Mouse (Mus musculus): ENCODE data around the gene Cdc42ep4. TPM values are rescaled to one million over a fixed set of nuclear protein-coding genes. Genes with fewer than 3 reads are reported as not detected.

The Cdc42ep4 gene
- polyA plus RNA-seq, 1 experiment from 2014 or later = 59.7 TPM

DNA sequence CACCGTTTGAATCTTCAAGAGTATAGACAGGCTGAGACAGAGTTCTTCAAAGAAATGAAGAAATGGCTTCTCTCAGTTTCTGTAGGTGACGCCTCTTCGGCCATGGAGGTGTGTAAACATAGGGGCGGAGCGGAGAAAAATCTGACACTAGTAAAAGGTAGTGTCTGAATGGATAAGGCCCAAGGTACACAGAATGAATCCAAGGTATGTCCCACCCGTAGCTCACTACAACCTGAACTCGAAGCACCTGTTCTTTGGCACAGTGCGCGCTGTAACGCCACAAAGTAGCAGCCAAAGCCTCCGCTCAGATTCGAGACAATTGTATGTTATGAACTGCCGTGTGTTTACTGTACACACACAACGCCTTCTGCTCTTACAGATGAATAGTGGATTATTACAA lies 4.2 kb upstream of the Cdc42ep4 start:
- Histone ChIP-seq H3K4me2 (ENCODE audit: low read depth, low read length) (no peak overlapping the region), H3K9ac (ENCODE audit: low read length) (0 out of 2 replicates have a peak overlapping the region, but pooled peaks have one; percentile 39), H3K9me3 (replicated peaks; ENCODE audit: control insufficient read depth, low read length) (no peaks in the 10 kb centered on the region), H3K36me3 (ENCODE audit: control insufficient read depth, insufficient read depth, low read length) (no peaks in the 10 kb centered on the region), H3K4me3 (replicated peaks; ENCODE audit: low read length) (no peak overlapping the region), H3K4me1 (ENCODE audit: control insufficient read depth, insufficient read depth, low read length) (peaks cover 16% of the 10 kb centered on the region), H3K27ac (ENCODE audit: low read length) (peak overlapping the region; percentile 86), H3K27me3 (ENCODE audit: control insufficient read depth, insufficient read depth, low read length) (no peaks in the 10 kb centered on the region)
- ATAC-seq (ENCODE audit: insufficient read depth, low FRiP score) = no peak
- WGBS = 66% methylated on average over 14 of the region's 14 CpGs

DNA sequence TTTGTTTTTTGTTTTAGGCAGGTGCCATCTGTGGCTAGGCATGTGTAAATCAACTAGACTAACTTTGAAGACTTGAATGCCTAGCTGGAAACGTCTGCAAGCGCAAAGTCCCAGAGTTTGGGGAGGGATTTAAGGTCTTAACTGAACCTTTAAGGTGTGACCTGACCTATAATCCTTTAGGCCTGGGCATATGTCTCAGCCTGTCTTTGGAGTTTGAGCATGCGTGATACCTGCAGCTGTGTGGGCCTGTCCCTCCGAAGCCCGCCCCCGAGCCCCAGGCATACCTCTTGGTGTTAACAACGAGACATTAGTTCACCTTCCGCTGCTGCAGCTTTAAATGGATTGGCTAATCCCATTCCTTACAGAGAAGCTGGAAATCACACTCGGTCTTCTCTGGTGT lies 3.2 kb upstream of the Cdc42ep4 start:
- WGBS = 48% methylated on average over 9 of the region's 9 CpGs
- no peaks in the 10 kb centered on the region for H3K36me3 ChIP-seq (ENCODE audit: control insufficient read depth, insufficient read depth, low read length)
- H3K9me3 ChIP-seq (replicated peaks; ENCODE audit: control insufficient read depth, low read length) = no peaks in the 10 kb centered on the region
- peaks cover 16% of the 10 kb centered on the region for H3K4me1 ChIP-seq (ENCODE audit: control insufficient read depth, insufficient read depth, low read length)
- H3K4me3 ChIP-seq (replicated peaks; ENCODE audit: low read length) = no peak overlapping the region
- peak overlapping the region; percentile 86 for H3K27ac ChIP-seq (ENCODE audit: low read length)
- ATAC-seq (ENCODE audit: insufficient read depth, low FRiP score) = no peak
- peak overlapping the region; percentile 39; the same call in 1 of the 2 replicates for H3K9ac ChIP-seq (ENCODE audit: low read length)
- no peaks in the 10 kb centered on the region for H3K27me3 ChIP-seq (ENCODE audit: control insufficient read depth, insufficient read depth, low read length)
- H3K4me2 ChIP-seq (ENCODE audit: low read depth, low read length) = no peak overlapping the region

DNA sequence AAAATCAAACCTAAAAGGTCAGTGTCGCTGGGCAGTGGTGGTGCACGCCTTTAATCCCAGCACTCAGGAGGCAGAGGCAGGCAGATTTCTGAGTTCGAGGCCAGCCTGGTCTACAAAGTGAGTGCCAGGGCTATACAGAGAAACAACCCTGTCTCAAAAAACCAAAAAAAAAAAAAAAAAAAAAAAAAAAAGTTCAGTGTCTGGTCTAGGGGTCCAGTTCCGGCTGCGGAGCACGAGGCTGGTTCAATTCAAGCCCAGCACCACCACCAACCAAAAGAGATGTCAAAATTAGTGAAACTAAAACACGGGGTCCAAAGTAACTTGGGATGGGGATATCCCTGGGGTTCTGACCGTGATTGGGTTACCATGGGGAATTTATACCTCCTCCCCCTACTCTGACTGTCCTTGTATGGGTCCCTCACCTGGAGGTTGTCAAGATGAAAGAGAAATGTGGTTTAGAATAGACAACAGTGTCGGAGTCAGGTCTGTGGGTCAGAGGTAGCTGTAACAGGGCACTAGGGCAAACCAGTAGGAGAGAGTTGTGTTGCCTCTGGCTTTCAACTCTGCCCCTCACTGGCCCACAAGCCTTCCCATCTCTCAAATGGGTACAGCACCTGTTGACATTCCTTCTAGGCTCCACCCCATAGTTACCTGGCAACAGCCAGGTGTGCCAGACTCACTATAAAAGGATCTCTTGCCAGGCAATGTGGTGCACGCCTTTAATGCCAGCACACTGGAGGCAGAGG lies 1.2 kb upstream of the Cdc42ep4 start:
- H3K4me1 ChIP-seq (ENCODE audit: control insufficient read depth, insufficient read depth, low read length) = peaks cover 34% of the 10 kb centered on the region
- WGBS = 92% methylated on average over 10 of the region's 10 CpGs
- 0 out of 2 replicates have a peak, but pooled peaks cover 5% of the 10 kb centered on the region for H3K36me3 ChIP-seq (ENCODE audit: control insufficient read depth, insufficient read depth, low read length)
- no peaks in the 10 kb centered on the region for H3K9me3 ChIP-seq (replicated peaks; ENCODE audit: control insufficient read depth, low read length)
- peak overlapping the region; percentile 90 for H3K4me2 ChIP-seq (ENCODE audit: low read depth, low read length)
- peak overlapping the region; percentile 90; the same call in 1 of the 2 replicates for H3K9ac ChIP-seq (ENCODE audit: low read length)
- peak overlapping the region; percentile 97 for H3K27ac ChIP-seq (ENCODE audit: low read length)
- H3K27me3 ChIP-seq (ENCODE audit: control insufficient read depth, insufficient read depth, low read length) = no peaks in the 10 kb centered on the region
- ATAC-seq (ENCODE audit: insufficient read depth, low FRiP score) = no peak
- no peak overlapping the region; the same call in 1 of the 2 replicates for H3K4me3 ChIP-seq (replicated peaks; ENCODE audit: low read length)

DNA sequence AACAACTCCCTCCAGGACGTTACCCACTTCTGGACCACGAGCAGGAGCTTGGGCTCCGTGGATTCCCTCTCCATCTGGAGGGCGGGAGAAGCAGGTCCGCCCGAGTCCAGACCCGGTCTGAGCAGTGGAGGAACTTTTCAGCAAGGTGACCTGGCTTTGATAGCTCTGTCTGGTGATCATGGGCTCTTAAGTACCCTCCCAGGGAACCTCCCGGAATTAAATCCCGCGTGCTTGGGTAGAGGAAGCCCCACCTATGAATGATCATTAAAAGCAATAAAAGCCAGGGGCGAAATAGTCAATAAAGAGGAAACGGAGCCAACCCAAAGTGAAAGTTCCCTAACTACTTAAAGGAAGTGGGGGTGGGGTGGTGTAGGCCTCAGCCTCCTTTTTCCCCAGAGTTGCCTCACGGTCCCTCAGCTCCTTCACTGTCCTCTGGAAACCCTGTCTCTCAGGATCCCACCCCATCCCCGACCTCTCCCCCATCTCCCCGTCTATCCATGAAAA lies 529 bp upstream of the Cdc42ep4 start:
- H3K4me1 ChIP-seq (ENCODE audit: control insufficient read depth, insufficient read depth, low read length) = peaks cover 40% of the 10 kb centered on the region
- H3K27ac ChIP-seq (ENCODE audit: low read length) = peak overlapping the region; percentile 97
- H3K9ac ChIP-seq (ENCODE audit: low read length) = peak overlapping the region; percentile 90
- peak overlapping the region; percentile 90 for H3K4me2 ChIP-seq (ENCODE audit: low read depth, low read length)
- peak overlapping the region; percentile 78 for H3K4me3 ChIP-seq (replicated peaks; ENCODE audit: low read length)
- H3K36me3 ChIP-seq (ENCODE audit: control insufficient read depth, insufficient read depth, low read length) = 0 out of 2 replicates have a peak, but pooled peaks cover 5% of the 10 kb centered on the region
- no peak for ATAC-seq (ENCODE audit: insufficient read depth, low FRiP score)
- 21% methylated on average over 15 of the region's 15 CpGs for WGBS
- no peaks in the 10 kb centered on the region for H3K9me3 ChIP-seq (replicated peaks; ENCODE audit: control insufficient read depth, low read length)
- no peaks in the 10 kb centered on the region for H3K27me3 ChIP-seq (ENCODE audit: control insufficient read depth, insufficient read depth, low read length)

DNA sequence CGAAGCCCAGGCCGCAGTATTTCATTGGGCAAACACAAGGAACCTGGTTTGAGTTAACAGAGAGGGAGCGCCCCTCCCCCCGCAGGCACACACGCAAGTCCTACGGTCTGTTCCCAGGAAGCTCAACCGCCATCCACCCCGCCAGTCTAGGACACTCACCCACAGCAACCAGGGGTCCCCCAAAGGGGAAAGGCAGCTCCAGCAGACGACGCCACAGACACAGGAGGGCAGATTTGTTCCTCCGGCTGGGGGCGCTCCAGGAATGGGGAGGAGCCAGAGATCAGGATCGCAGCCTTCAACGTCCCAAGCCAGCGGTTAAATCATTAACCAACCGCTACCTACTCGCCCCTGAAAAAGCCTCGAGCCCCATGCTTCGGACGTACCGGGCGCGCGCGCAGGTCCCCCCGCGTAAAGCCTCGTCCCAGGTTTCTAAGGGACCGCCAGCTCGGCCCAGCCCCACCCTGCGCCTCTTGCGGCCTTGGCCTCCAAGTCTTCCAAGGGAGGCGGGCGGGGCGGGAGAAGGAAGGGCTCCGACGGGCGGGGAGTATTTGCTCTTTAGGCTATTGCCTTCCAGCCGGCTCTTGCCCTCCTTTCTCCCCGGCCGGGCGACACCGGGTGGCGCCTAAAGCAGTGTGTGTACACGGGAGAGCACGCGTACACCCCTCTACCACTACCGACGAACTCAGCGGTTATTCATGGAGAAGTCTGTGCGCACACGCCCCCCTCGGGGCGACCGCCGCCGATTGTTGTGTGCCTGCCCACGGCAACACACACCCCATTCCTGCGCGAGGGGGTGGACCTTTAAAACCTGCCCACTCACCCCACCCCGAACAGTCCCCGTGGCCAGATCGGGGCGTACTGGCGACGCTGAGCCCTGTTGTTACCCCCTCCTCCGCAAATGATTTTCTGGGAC lies 854 bp downstream of the Cdc42ep4 start:
- Histone ChIP-seq H3K4me2 (ENCODE audit: low read depth, low read length) (peak overlapping the region; percentile 90), H3K36me3 (ENCODE audit: control insufficient read depth, insufficient read depth, low read length) (0 out of 2 replicates have a peak, but pooled peaks cover 5% of the 10 kb centered on the region), H3K4me1 (ENCODE audit: control insufficient read depth, insufficient read depth, low read length) (peaks cover 44% of the 10 kb centered on the region), H3K27ac (ENCODE audit: low read length) (peak overlapping the region; percentile 97), H3K27me3 (ENCODE audit: control insufficient read depth, insufficient read depth, low read length) (no peaks in the 10 kb centered on the region), H3K4me3 (replicated peaks; ENCODE audit: low read length) (peak overlapping the region; percentile 78), H3K9me3 (replicated peaks; ENCODE audit: control insufficient read depth, low read length) (no peaks in the 10 kb centered on the region), H3K9ac (ENCODE audit: low read length) (peak overlapping the region; percentile 90)
- peak; percentile 63 for ATAC-seq (ENCODE audit: insufficient read depth, low FRiP score)
- WGBS = under 1% methylated on average over 67 of the region's 67 CpGs

DNA sequence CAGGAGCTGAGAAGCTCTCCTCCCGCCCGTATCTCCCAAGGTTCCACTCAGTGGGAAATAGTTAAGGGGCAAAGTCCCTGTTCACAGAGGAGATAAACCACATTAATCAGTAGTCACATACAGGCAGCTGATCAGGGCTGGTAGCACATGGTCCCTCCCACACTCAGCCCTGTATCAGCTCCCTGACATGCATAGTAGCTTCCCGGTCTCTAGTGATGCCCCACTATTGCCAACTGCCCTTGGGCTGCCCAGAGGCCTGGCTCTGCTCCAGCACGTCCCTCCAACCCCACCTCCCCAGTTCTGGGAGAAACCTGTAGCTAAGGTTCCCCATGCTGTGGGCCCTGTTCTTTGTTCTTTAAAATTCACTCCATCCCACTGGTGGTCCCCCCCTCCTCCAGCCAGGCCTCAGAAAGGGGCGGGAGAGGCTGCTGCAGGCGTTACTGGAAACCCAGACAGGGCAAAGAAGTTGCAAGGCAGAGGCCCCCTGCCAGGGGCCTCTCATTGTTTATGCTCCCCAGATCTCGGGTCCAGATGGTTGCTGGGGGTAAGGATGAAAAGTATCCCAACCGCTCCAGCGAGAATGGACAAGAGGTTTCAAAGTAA lies 1.8 kb downstream of the Cdc42ep4 start:
- peaks cover 38% of the 10 kb centered on the region for H3K4me1 ChIP-seq (ENCODE audit: control insufficient read depth, insufficient read depth, low read length)
- 0 out of 2 replicates have a peak, but pooled peaks cover 5% of the 10 kb centered on the region for H3K36me3 ChIP-seq (ENCODE audit: control insufficient read depth, insufficient read depth, low read length)
- ATAC-seq (ENCODE audit: insufficient read depth, low FRiP score) = peak; percentile 27
- no peaks in the 10 kb centered on the region for H3K27me3 ChIP-seq (ENCODE audit: control insufficient read depth, insufficient read depth, low read length)
- H3K9me3 ChIP-seq (replicated peaks; ENCODE audit: control insufficient read depth, low read length) = no peaks in the 10 kb centered on the region
- peak overlapping the region; percentile 78 for H3K4me3 ChIP-seq (replicated peaks; ENCODE audit: low read length)
- WGBS = 3% methylated on average over 9 of the region's 9 CpGs
- H3K4me2 ChIP-seq (ENCODE audit: low read depth, low read length) = peak overlapping the region; percentile 90
- peak overlapping the region; percentile 97 for H3K27ac ChIP-seq (ENCODE audit: low read length)
- peak overlapping the region; percentile 90 for H3K9ac ChIP-seq (ENCODE audit: low read length)

DNA sequence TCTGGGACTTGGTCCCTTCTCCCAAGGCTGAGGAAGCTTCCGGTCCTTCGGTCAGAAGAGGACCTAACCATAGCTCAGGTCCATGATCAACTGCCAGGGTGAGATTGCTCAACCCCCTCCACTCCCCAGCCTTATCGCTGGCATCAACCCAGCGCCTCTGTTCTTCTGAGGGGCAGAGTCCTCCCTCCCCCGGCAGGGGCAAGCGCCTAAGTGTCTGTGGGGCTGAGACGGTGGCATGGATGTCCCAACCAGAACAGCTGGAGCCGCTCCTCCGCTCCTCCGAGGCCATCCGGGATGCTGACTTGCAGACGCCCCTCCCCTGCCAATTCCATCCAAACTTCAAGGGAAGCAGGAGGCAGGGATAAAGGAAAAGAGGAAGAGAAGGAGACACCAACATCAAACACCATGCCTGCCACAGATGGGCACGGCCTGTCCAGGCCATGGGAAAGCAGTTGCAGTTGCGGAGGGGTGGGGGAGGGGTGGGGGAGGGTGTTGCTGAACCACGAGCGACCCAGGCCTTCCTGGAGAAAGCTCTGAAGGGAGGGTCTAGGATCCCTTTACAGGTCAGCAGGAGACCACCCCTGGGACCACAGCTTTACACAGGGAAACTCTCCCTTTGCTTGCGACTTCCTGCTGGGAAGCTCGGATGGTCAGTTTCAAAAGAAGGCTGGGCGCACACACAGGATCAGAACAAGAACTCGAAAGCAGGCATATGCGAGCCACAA lies 2.7 kb downstream of the Cdc42ep4 start:
- Histone ChIP-seq H3K4me3 (replicated peaks; ENCODE audit: low read length) (peak overlapping the region; percentile 78), H3K27me3 (ENCODE audit: control insufficient read depth, insufficient read depth, low read length) (no peaks in the 10 kb centered on the region), H3K27ac (ENCODE audit: low read length) (peak overlapping the region; percentile 97), H3K4me1 (ENCODE audit: control insufficient read depth, insufficient read depth, low read length) (peaks cover 38% of the 10 kb centered on the region), H3K36me3 (ENCODE audit: control insufficient read depth, insufficient read depth, low read length) (0 out of 2 replicates have a peak, but pooled peaks cover 8% of the 10 kb centered on the region), H3K9ac (ENCODE audit: low read length) (peak overlapping the region; percentile 90), H3K9me3 (replicated peaks; ENCODE audit: control insufficient read depth, low read length) (no peaks in the 10 kb centered on the region), H3K4me2 (ENCODE audit: low read depth, low read length) (peak overlapping the region; percentile 90)
- no peak for ATAC-seq (ENCODE audit: insufficient read depth, low FRiP score)
- WGBS = 11% methylated on average over 21 of the region's 21 CpGs

DNA sequence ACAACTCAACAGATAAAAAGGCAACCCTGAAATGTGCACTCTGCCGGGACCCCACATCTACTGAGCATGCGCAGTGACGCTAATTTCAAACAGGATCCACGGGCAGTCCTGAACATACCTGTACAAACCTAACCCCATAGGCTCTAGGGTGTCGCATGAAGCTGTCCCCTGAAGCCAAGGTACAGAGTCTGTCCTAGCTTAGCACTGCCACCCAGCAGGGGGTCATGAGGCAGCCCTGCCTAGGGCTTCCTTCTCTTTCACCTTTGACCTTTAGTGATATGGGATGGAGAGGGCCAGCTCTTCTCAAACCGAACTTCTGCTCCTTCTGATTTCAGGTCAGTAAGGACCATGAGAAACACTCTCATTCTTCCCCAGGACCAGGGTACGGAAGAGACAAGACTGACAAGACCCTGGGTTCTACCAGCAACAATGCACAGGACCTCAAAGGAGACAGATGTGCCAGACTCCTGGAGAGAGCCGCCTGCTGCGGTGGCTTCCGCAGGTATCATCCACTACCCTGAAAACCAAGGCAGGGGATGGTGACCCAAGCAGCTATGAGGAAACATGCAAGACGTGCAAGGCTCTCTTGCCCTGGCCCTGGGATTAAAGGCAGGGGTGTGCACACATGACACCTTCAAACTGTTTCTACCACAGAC lies 3.8 kb downstream of the Cdc42ep4 start:
- ATAC-seq (ENCODE audit: insufficient read depth, low FRiP score) = no peak
- H3K9me3 ChIP-seq (replicated peaks; ENCODE audit: control insufficient read depth, low read length) = no peaks in the 10 kb centered on the region
- H3K27me3 ChIP-seq (ENCODE audit: control insufficient read depth, insufficient read depth, low read length) = no peaks in the 10 kb centered on the region
- WGBS = 75% methylated on average over 11 of the region's 11 CpGs
- H3K4me1 ChIP-seq (ENCODE audit: control insufficient read depth, insufficient read depth, low read length) = peaks cover 36% of the 10 kb centered on the region
- H3K4me2 ChIP-seq (ENCODE audit: low read depth, low read length) = peak overlapping the region; percentile 90
- peak overlapping the region; percentile 90 for H3K9ac ChIP-seq (ENCODE audit: low read length)
- H3K36me3 ChIP-seq (ENCODE audit: control insufficient read depth, insufficient read depth, low read length) = peaks cover 17% of the 10 kb centered on the region; the same call in 1 of the 2 replicates
- peak overlapping the region; percentile 97 for H3K27ac ChIP-seq (ENCODE audit: low read length)
- H3K4me3 ChIP-seq (replicated peaks; ENCODE audit: low read length) = peak overlapping the region; percentile 78
